Mouse (Mus musculus): ENCODE measurements around the gene Zfp541. TPM values are rescaled to one million over a fixed set of nuclear protein-coding genes. Genes with fewer than 3 reads are reported as not detected.

Zfp541 gene
- under 1 TPM; 0.22 to 0.23 TPM for total RNA-seq (2021)
- long read RNA-seq, experiment 1, partial matches to known transcripts: 0 of 1 reads
- long read RNA-seq, experiment 1, other reads (novel, unspliced or antisense): 1 of 1 reads
- long read RNA-seq, experiment 2: 0 reads

DNA sequence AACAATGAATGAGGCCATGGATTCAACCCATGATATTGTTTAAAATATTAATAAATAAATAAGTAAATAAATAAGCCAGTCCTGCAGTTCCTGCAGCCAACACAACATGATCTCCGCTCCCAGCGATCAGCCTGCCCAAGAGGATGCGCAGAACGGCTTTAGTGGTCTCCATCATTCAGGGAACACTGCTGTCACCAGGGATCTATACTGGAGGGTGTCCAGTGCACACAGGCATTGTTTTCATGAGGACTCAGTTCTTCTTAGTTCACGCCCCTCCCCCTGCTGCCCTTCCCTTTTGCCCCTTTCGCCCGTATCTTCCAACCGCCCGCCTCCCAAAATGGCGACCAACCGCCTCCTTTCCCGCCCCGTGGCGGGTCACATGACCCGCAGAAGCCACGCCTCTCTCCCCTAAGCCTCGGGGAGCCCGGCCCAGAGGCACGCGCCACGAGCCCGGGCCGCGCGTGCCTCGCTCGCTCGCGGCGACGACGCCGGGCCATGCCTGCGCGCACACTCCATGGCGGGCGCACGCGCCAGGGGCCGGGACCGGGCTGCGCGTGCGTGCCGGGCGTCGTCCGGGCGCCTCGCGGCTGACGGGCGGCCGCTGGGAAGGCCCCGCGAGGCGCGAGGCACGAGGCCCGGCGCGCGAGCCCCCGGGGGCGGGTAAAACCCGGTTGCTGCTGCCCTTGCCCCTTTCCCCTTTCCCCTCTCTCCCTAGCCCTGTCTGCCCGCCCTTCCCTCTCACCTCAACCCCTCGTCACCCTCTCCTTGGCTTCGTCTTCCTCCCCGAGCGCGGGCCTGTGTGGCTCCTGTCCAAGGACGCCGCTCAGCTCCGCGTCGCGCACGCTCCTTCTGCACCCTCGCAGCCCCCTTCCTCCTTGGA lies at the start of gene Zfp541:
Zfp541 (plus strand) TSS at position 596 of the 880 bp plus-strand sequence.
- DNase-seq (ENCODE audit: low spot score in 2 of 2): no peak

DNA sequence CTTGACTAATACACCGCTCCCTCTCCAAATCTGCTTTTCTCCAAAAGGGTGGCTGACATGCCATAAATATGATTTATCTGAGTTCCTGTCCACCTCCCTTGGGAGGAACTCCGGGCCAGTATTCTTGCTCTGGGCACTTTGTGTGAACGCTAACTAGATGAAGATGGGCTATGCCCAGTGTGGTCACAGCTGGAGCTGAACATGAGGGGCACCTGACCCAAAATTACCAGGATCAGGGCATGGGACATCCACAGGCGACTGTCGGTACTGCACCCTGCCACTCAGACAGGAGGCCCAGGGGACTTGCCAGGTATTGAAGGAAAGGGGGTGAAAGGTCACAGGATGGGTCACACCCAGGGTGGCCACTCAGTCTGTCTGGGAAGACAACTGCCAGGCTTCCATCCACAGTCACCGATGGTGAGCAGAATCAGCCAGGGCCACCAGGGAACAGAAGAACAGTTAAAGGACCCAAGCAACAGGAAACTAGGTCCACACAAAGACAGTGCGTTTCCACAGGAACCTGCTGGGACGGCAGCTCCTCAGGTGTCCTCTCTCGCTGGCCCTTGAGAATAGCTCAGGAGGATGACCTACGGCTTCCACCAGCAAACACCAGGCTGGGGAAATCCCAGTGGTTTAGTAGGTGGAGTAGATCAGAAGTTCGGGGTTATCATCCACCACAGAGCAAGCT lies 48.9 kb upstream of the Zfp541 start:
- no peak for DNase-seq (ENCODE audit: low spot score in 2 of 2)

DNA sequence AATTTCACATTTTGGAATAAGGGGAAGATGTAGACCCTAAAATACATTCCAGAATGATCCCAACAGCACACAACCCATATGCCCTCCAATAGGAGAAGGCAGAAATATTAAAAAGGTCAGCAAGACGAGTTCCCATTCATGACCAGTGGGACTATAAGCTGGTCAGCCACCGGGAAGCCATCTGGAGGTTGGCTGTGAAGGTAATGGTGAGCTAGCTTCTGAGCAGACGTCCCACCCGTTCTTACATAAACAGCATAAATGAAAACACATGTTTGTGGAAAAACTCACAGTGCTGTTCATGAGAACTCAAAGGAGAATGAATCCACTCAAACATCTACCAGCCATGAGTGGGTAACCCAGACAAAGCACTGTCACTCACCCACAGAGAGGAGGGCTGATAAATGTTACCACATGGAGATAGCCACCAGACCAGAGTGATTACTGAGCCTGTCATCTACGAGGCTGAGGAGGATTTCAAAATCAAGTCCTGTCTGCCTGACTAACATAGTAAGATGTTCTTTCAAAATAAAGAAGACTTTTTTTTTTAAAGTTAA lies 47.8 kb upstream of the Zfp541 start:
- DNase-seq (ENCODE audit: low spot score in 2 of 2): no peak

DNA sequence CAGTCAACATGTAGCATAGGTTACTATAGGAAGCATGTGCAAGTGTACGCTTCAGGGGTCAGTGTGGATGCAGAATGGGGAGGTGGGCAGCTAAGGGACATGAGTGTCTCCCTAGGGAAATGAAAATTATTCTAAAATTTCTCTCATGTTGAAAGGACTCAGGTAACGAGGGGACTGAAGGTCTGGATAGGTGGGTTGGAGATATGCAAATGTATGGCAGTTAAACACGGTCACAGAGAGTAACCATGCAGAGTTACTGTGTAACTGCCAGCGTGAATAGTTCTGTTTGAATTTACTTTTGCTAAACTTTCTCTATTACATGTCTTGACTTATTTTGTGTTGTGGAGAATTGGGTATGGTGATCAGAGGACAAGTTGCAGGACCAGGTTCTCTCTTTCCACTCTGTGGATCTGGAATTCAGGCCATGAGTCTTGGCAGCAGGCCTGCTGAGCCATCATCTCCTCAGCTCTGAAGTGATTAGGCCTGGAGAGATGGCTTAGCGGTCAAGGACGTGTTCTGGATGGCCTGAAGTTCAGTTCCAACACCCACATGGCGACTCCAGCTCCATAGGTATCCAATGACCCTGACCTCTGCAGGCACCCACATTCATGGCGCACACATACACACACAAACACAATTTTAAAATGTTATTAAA lies 47.0 kb upstream of the Zfp541 start:
- no peak for DNase-seq (ENCODE audit: low spot score in 2 of 2)

DNA sequence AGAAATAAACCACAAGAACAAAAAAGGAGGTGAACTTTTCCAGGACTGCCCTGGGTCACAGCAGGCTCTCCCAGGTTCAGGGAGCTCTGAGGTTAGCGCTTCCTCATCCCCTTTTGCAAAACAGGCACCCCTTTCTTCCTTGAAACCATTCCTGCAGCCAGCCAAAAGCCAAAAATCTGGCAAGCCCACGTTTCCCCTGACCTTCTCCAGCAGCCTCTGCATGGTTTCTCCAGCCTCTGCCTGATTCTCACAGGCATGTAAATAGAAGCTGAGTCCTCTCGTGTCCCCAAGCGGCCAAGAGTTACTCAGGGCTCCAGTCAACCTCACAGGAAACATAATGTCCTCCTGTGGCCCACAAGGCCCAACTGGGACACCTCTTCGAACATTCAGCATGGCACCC lies 46.2 kb upstream of the Zfp541 start:
- DNase-seq (ENCODE audit: low spot score in 2 of 2): no peak

DNA sequence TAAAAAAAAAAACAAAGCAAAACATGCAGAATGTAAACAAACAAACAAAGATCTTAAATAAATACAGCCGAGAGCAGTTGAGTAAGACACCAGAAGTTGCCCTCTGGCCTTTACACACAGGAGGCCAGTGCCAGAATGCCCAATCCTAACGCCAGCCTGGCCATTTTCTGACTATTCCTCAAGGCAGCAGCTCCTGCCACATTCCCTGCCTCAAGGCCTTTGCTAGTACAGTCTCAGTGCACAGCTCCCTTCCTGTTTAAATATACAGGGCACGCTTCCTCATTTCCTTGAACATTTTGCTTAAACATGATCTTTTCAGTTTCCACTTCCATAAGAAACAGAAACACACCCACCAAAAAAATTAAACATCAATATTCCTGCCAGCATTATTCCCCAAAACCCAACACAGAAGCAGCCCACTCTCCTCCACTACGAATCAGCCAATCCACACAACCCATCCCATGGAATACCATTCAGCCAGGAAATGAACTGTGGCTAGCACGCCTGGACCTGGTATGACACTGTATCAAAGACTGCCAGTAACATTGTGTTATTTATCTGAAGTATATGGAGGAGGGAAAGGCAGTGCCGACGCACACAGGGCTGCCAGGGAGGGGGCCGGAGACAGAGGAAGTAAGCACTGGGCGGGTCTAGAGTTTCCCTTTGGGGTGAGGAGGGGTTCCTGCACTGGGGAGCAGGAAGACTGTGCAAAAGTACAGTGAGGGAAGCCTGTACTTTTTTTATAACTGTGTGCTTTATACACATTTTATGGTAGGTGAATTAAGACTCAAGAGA lies 43.4 kb upstream of the Zfp541 start:
- no peak for DNase-seq (ENCODE audit: low spot score in 2 of 2)

DNA sequence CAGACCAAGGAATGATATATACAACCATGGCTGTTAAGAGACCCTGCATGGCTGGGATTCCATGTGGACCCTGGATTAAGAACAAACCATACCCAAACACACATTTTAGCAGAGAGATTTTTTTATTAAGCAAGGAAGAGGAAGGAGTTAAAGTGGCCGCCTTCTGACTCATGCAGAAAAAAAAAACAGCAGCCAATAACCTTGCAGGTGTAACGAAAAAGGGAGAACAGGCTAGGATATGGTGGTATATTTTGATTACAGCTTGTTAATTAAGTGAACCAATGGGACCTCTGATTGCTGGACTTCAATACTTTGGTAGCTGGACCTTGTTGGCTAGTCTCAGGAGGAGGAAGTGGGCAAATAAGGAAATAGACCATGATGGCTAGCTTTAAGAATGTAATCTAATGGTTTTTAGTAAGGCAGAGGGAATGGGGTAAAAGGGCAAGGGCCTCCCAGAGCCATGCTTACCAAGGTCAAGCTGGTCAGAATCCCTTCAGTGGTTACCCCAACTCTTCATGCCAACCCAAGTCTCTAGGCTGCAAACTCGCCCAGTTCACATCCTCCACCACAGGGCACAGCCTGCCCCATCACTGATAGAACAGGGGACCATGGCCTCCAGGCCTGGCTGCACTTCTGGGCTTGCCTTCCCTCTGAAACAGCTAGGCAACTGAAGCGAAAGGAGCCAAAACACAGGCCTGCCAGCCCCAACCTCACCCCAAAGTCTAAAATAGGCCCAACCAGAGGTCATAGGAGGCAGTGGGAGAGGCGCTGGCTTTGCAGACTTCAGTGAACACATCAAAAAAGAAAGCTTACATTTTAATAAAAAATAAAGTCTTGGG lies 42.1 kb upstream of the Zfp541 start:
- no peak for DNase-seq (ENCODE audit: low spot score in 2 of 2)

DNA sequence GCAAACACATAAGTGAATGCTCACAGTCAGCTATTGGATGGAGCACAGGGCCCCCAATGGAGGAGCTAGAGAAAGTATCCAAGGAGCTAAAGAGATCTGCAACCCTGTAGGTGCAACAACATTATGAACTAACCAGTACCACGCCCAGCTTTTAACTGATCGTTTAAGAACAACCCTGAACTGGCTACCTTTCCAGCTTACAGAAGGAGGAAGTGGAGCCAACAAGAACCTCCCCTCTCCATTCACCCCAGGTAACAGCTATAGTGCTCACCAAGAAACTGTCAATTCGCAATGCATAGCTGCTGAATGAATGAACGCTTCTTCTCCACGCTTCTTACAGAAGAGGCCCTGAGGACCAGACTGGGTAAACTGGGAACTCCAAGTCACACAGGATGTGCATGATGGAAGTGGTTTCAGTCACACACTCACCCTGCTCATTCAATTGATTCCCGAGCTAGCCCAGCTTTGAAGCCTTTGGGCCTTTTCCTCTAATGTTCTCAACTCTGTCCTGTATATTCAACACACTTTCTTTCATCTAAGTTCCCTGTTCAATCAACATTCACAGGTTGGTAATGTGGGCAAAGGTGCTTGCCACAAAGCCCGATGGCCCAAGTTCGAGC lies 36.9 kb upstream of the Zfp541 start:
- no peak for DNase-seq (ENCODE audit: low spot score in 2 of 2)

DNA sequence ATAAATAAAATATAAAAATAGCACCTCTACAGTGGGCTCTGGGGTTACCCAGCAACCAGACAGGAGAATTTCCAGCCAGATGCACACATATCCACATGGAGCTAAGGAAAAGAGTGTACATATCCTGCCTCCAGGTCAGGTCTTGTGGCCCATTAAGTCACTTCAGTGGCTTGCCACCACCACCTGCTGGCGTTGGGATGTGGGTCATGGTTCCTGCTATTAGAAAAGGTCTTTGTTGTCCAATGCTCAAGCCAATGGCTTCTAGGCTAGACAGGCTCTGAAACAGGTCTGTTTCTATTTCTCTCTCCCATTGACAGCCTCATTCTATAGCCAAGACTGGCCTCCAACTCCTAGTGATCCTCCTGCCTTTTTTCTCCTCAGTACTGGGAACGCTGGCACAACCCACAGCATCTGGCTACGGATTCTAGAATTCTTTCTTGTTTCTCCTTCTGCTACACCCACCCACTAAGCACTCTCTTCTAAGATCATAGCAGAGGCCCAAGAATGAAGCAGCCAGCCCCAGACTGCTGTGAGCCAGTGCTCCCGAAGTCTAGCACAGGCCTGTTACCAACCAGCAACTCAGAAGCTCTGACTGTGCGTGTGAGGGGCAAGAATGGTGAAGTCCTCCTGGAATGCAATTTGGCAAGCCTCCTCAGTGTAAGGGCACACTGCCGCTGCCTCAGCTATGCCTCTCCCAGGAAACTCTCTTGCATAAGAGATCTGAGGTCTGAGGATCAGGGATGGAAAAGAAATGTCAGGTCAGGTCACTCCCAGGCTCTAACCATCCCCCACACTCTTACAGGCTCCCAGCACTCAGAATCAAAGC lies 33.3 kb upstream of the Zfp541 start:
- DNase-seq (ENCODE audit: low spot score in 2 of 2): no peak

DNA sequence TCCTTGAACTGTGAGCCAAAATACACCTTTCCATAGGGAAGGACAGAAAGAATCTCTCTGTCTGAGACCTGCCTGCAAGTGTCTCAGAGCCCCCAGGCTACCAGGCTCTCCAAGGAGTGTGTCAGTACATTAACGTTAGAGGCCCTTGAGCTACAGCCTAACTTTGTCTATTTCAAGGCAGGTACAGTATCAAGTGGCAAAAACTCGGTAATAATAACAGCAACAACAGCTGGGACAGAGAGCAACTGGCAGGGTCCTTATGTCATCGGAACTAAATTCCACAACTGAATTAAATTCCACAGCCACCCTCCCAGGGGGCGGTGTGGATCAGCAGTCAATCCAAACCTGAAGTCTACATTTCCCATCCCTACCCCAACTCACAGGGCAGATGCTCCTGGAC lies 30.5 kb upstream of the Zfp541 start:
- DNase-seq (ENCODE audit: low spot score in 2 of 2): no peak

DNA sequence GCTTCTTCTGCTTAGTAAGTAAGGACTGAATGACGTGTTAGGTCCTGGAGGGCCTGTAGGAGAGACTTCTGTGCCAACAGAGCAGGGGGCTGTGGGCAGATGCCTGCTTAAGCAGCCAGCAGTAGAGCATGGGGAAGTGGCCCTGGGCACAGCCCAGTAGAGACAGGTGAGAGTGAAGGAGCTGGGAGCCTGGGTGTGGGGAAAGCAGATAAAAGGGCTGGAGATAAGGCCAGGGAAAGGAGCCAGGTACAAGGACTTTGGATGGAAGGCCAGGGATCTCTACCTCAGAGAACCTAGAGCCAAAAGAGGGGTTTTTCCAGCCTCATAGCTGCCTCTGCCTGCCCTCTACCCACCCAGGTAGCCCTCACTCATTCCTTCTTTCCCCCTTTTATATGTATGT lies 28.6 kb upstream of the Zfp541 start:
- DNase-seq (ENCODE audit: low spot score in 2 of 2): no peak

DNA sequence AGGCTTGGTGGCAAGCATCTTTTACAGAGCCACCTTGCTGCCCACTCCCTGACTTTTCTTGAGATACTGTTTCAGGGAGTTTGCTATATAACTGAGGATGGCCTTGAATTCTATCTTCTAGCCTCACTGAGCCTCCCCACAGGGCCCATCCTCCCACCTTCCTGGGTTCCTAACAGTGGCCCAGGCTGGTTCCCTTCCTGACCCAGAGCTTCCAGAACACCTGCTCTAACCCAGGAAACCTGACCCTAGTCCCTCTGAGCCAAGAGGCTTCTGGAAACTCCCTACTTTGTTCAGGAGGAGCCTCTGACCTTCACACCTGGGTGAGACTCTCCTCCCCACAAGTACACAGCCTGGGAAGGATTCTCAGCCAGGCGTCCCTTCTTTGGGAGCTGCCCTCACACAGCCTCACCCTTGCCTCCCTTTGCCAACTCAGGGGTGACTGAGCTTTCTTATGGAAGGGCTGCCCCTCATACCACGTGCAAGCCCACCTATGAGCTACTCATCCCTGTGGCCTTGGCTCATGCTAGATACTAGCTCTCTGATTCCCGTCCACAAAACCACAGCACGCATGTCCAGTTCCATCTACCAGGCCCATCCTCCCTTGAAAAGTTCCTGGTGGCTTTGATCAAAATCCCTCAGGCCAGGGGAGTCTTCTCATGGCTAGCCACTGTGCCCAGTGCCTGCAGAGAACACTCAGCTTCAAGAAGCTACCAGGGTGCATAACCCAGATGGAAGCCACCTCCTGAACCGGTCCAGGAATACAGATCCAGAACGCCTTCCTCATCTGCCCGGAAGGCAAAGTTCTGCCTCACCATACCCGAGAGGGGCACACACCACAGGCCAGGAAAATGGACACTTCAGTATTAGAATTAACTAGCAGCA lies 27.8 kb upstream of the Zfp541 start:
- no peak for DNase-seq (ENCODE audit: low spot score in 2 of 2)

DNA sequence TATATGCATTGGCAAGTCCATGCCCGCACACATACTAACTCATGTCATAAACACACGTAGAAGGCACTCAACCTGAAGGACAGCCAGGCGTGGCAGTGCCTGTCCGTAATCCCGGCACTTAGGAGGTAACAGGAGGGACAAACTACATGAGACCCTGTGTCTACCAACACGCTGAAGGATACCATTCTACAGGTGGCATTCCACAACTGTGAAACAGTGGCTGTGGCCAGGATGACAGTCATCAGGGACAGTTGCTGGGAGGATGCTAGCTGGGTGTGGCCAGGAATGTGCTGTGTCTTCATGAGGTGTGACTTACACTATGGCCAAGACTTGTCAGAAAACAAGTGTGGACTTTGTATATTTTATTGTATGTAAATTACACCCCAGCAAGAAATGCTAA lies 24.6 kb upstream of the Zfp541 start:
- DNase-seq (ENCODE audit: low spot score in 2 of 2): no peak

DNA sequence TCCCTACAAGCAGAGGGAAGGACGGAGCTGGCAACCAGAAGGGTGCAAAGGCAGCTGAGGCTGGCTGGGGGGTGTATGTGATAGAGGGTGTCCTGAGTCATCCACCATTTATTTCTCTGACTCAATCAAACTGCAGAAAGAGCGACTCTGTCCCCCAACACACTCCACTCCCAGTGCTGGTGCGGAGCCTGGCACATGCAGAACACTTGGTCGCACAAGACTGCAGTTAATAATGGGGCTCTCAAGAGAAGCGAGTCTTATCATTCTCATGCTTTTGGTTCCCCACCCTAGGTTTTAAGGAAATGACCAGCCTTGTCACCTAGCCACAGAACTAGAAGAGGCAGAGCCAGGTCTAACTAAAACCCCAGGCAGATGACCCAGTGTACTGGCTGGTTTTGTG lies 22.3 kb upstream of the Zfp541 start:
- DNase-seq (ENCODE audit: low spot score in 2 of 2): no peak

DNA sequence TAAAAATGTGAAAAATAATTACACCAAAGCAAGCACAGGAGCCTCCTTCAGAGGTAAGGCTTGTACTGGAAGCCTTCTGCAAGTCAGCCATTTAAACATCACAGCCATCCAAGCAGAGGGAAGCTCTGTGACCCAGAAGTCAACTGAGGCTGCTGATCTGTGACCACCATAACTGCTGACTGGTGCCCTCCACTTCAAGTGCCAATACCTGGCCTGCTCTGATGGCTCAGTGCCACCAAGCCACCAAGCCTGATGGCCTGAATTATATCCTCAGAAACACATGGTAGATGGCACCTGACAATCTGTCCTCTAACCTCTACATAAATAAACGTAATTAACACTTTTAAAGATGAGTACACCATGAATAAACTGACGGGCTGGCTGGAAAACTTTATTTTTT lies 20.4 kb upstream of the Zfp541 start:
- no peak for DNase-seq (ENCODE audit: low spot score in 2 of 2)

DNA sequence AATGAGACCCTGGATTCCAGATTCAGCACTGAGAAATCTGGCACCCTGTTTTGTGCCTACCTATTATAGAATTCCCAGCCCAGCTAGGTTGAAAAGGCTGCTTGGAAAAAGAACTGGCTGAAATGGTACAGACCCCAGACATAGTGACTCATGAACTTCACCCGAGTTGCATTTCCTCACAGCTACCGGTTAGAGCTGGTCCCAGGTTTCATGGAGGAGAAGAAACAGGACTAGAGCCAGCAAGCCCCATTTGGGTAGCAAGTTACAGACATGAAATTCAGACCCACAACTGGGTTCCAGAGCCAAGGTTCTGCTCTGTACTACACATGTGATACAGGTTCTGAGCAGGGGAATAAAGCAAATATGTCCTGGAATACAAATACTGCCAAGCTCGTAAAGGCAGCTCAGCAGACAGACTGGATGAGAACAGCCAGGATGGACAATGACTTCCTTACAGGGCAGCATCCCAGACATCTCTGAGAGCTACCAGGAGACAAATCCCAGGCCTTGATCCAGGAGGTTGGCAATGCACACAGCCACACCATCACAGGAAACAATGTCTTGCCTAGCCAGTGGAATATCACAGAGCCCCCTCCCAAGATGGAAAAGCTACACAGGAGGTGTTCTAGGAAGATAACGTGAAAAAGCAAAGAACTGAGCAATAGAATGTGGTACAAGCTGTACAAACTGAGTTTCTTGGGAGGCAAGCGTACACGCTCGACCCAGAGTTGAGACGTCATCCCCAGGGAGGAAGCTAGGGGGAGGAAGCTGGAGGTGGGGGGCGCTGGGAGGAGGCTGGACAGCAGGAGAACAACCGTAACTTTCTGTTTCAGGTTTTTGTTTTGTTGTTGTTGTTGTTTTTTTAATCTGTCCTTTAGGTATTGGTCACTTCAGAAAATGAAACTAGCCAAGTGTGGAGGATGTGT lies 18.5 kb upstream of the Zfp541 start:
- DNase-seq (ENCODE audit: low spot score in 2 of 2): no peak

All from adrenal gland, postnatal 4 days (tissue).